Mouse (Mus musculus) spleen, adult 18-20 months (tissue): ENCODE data around the gene Klk12.
A peak's percentile ranks its signal among the peaks of the same experiment; 100 is the strongest.

ENCODE experiments used
- DNase-seq, 2 experiments: peaks; one replicate each; pipeline ENCODE4 v3.0.0; 2022; ENCODE audit warnings: mixed read lengths in 2 of 2

Klk12 gene

GRCm38 (mm10) chr7:43797333-43797769 lies 28.7 kb downstream of the Klk12 start, which contains the start of gene Klk8:
Gene Klk8, plus strand, starts transcription at chr7:43797577.
- peak in 1 of 2 experiments; percentile 45 for DNase-seq

DNA sequence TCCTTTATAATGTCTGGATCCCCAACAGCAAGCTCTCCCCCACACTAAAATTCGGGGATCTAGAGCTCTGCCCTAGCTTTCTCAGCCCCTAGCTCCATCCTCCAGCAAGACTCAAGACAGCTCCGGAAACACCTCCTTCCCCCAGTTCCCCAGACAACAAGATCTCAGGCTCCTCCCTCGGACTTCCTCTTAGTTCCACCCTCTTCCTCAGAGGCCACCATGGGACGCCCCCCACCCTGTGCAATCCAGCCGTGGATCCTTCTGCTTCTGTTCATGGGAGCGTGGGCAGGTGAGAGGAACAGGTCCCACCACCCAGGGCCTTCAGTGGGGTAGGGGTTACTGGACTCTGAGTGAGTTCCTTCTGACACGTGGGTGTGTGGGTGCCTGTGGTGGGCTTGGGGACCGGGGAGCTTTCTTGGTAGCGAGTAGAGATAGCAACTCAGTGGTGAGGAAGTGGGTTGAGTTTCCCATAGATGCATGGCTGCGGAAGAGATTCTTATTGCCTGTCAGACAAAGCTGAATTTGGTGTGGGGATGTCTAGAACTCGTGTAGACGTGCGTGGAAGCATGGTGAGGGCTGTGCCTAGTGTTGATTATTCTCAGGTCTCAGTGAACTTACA lies 29.3 kb downstream of the Klk12 start:
- peak in 1 of 2 experiments; percentile 17 for DNase-seq

DNA sequence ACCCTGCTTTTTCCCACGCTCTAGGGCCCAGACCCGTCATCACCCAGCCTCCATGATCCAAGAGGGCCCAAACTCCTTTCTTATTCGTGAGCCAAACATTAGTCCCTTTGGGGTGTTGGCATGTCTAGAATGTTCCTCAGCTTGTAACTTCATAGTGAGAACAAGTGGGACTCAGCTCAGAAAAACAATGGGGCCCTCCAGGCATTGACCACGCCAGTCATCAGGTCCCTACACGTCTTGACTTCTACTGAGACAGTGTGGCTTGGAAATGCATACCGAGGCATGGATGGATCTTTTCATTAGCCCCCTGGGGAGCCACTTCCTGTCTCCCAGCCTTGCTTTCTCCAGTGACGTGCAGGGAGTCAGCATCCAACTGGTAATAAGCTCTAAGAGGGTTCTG lies 31.2 kb downstream of the Klk12 start:
- no peak for DNase-seq

DNA sequence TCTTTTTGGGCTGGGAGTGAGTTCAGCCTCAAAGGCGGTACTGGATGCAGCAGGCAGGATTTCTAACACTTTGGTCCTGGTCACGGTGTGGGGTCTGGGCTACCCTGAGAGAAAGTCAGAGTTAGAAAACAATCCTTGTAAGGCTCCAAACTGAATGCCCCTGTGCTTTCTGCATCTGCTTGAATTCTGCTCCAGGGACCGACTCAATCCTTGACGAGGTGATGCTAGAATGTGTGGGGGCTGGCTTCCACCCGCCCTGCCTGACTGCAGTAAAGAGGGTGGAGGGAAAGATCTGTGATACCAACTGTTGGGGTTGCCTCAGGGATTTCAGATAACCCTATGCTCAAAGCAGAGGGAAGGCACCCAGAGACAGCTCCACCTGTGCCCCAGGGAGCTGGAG lies 42.3 kb downstream of the Klk12 start, which contains the start of gene Klk7:
Gene Klk7, plus strand, starts transcription at position 301 of the 400 bp plus-strand sequence.
- DNase-seq: no peak

DNA sequence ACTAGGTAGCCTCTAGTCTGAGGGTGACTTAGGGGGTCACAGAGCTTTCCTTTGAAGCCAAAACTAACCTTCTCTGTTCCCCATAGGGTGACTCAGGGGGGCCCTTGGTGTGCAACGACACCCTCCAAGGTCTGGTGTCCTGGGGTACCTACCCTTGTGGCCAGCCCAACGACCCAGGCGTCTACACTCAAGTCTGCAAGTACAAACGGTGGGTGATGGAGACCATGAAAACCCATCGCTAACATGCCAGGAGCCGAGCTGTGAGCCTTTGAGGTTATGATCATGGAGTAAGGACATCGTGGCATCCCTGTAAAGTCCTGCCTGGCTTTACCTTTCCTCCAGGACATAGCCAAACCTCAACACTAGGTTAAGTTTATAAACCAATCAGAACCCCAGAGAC lies 46.5 kb downstream of the Klk12 start:
- DNase-seq: no peak

DNA sequence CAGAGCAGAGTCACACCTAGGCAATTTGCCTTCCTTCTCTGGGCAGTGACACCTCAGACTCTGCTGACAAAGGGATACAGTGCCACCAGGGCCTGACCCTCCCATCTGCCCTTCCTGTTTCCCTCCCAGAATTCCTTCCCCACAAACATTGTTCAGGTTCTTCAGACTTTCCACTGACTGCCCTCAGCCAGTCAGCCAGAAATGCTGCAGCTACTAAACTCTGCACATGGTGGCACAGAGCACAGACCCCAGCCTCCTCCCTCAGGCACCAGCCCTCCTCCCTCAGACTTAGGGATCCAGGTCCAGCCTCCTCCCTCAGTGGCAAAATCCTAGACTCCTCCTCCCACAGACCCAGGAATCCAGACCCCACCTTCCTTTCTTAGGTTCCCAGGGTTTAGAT lies 48.0 kb downstream of the Klk12 start:
- no peak for DNase-seq

DNA sequence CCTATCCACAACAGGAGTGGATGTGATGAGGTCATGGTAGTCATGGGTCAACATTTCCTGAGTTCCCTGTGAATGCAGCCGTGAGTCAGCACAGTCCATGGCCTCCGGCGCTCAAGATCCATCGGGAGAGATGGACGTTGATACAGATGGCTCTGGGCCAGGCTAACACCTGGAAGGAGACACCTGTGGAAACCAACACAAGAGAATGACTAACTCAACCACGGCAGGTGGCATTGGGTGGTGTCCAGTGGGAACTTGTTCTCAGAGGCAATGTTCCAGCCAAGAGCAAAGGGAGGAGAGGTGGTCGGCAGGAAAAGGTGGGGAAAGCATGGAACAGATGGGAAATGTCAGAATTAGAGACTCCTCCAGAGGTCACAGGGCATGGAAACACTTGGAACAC lies 52.9 kb downstream of the Klk12 start:
- DNase-seq: no peak
